Mouse (Mus musculus) neural tube, embryonic 13.5 days (tissue): Measurements from ENCODE around the gene Mfrp. TPM values are rescaled to one million over a fixed set of nuclear protein-coding genes. Genes with fewer than 3 reads are reported as not detected.

Experiments
- ATAC-seq: fragments of 200-750 bp; cut with Nextera tagmentation; 2 replicates; pipeline ENCODE4 v1.8.0; 2017; ENCODE audit warnings: low read depth, mild to moderate bottlenecking, moderate TSS enrichment, moderate library complexity
- H3K27ac ChIP-seq: fragments of 300-500 bp; sonication (generic); replicated peaks from 2 replicates; pipeline ENCODE4 v1.5.1; 2015; ENCODE audit warnings: moderate library complexity, mild to moderate bottlenecking, inconsistent platforms
- H3K27me3 ChIP-seq: fragments of 300-500 bp; sonication (generic); 2 replicates; pipeline ENCODE4 v1.6.1; 2015; ENCODE audit warnings: mild to moderate bottlenecking, inconsistent platforms
- H3K36me3 ChIP-seq: fragments of 300-500 bp; sonication (generic); 2 replicates; pipeline ENCODE4 v1.6.1; 2015; ENCODE audit warnings: mild to moderate bottlenecking, inconsistent platforms
- H3K4me1 ChIP-seq: fragments of 300-500 bp; sonication (generic); replicated peaks from 2 replicates; pipeline ENCODE4 v1.6.1; 2015; ENCODE audit warnings: inconsistent platforms
- H3K4me2 ChIP-seq: fragments of 300-500 bp; sonication (generic); 2 replicates; pipeline ENCODE4 v1.6.1; 2015; ENCODE audit warnings: inconsistent platforms, mild to moderate bottlenecking, moderate library complexity
- H3K4me3 ChIP-seq: fragments of 300-500 bp; sonication (generic); 2 replicates; pipeline ENCODE4 v1.5.1; 2015; ENCODE audit warnings: mild to moderate bottlenecking, inconsistent platforms
- H3K9ac ChIP-seq: fragments of 300-500 bp; sonication (generic); 2 replicates; pipeline ENCODE4 v1.6.1; 2015; ENCODE audit warnings: moderate library complexity, mild to moderate bottlenecking, inconsistent platforms
- H3K9me3 ChIP-seq: fragments of 300-500 bp; sonication (generic); 2 replicates; pipeline ENCODE4 v1.6.1; 2016; ENCODE audit warnings: inconsistent platforms
- WGBS: fragments of 180-500 bp; shearing (Covaris S2); methylation state at CpG from one replicate; pipeline ENCODE4 v1.1.7; 2015; 5-methylcytosine and 5-hydroxymethylcytosine counted together
- polyA plus RNA-seq: library from polyadenylated mRNA; unstranded; fragments of >200 nt; fragmentation: Nextera tagmentation; extraction: Ambion mirVana; gene quantifications from 2 replicates; pipeline ENCODE4 v1.2.1, GENCODE M21; 2015

The Mfrp gene
- not detected in 2 replicates for polyA plus RNA-seq

DNA sequence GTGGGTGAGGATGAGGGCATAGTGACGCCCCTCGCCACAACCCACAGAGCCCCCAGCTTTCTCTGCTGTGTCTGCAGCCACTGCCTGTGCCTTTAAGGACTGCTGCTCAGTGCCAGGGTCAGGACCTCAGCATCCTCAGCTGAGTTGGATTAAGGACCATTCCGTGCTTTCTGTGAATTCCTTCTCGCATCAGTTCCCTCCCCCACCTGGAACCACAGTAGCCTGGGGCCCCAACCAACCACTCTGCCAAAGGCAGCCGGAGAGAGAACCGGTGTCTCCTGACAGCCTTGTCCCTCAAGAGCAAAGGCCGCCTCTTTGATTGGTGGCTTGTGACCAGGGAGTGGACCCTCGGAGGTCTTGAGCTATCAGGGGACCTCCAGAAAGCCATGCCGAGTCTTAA, at the start of gene Mfrp:
Mfrp (plus strand) TSS at position 240 of the 400 bp plus-strand sequence.
- no peak for ATAC-seq
- Histone ChIP-seq H3K4me1 (peaks cover 11% of the 10 kb centered on the region), H3K27ac (no peak within 1 kb of the TSS), H3K9ac (no peak within 1 kb of the TSS), H3K27me3 (no peaks in the 10 kb centered on the region), H3K4me2 (no peak within 1 kb of the TSS), H3K9me3 (no peaks in the 10 kb centered on the region), H3K4me3 (no peak within 1 kb of the TSS), H3K36me3 (peaks cover 8% of the 10 kb centered on the region; the same call in 1 of the 2 replicates)
- WGBS: 75% methylated on average over 9 of the region's 9 CpGs

DNA sequence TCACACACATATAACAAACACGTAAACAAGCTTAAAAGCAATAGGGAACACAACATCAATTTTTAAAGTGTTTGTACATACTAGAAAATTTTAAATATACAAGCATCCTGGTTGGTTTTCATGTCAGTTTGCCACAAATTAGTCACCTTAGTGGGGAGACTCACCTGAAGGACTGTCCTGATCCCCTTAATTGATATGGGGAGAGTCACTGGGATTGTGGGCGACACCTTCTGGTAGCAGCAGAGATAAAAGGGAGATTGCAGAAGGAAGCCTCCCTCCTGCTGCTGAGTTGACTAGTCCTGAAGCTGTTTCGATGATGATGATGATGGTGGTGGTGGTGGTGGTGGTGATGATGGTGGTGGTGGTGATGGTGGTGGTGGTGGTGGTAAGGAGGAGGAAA, 48.7 kb upstream of the Mfrp start:
- Histone ChIP-seq H3K9me3 (no peaks in the 10 kb centered on the region), H3K27ac (no peak overlapping the region), H3K9ac (no peak overlapping the region), H3K4me3 (no peak overlapping the region), H3K4me1 (no peaks in the 10 kb centered on the region), H3K27me3 (no peaks in the 10 kb centered on the region), H3K4me2 (no peak overlapping the region), H3K36me3 (no peaks in the 10 kb centered on the region)
- no peak for ATAC-seq
- 63% methylated on average over 3 of the region's 3 CpGs for WGBS

GRCm38 (mm10) chr9:44053936-44054335, 47.6 kb upstream of the Mfrp start:
- Histone ChIP-seq H3K4me2 (no peak overlapping the region), H3K4me1 (no peaks in the 10 kb centered on the region), H3K27me3 (no peaks in the 10 kb centered on the region), H3K4me3 (no peak overlapping the region), H3K27ac (no peak overlapping the region), H3K9ac (no peak overlapping the region), H3K9me3 (no peaks in the 10 kb centered on the region), H3K36me3 (no peaks in the 10 kb centered on the region)
- WGBS: 74% methylated on average over 1 of the region's 1 CpGs
- ATAC-seq: no peak

DNA sequence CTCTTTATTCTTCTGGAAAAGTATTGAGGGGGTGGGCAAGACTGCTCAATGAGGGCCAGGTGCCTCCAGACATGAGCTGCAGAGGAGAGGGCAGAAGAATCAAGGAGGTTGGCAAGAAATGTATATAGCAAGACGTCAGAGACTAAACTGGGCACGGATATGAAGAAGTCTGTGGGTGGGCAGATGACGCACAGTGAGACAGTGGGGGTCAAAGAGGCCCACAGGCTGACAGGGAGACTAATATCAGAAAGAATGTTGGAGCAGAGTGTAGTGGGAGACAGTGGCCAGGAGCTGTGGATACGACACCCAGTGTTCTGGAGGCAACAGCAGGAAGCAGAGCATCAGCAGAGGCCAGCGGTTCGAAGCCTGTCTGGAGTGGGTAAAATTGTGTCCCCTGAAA, 42.9 kb upstream of the Mfrp start:
- H3K9me3 ChIP-seq: no peaks in the 10 kb centered on the region
- 90% methylated on average over 6 of the region's 6 CpGs for WGBS

GRCm38 (mm10) chr9:44065177-44065576, 36.4 kb upstream of the Mfrp start:
- Histone ChIP-seq H3K9ac (no peak overlapping the region), H3K9me3 (no peaks in the 10 kb centered on the region), H3K4me3 (no peak overlapping the region), H3K27ac (no peak overlapping the region), H3K4me1 (peaks cover 21% of the 10 kb centered on the region), H3K36me3 (no peaks in the 10 kb centered on the region), H3K27me3 (peaks cover 7% of the 10 kb centered on the region), H3K4me2 (no peak overlapping the region)
- WGBS: 37% methylated on average over 1 of the region's 1 CpGs
- no peak for ATAC-seq

More for the DNA sequence above, 42.9 kb upstream of the Mfrp start:
- Histone ChIP-seq H3K27ac (no peak overlapping the region), H3K4me1 (no peaks in the 10 kb centered on the region), H3K9ac (no peak overlapping the region), H3K4me3 (no peak overlapping the region), H3K36me3 (no peaks in the 10 kb centered on the region), H3K27me3 (0 out of 2 replicates have a peak, but pooled peaks cover 3% of the 10 kb centered on the region), H3K4me2 (no peak overlapping the region)
- ATAC-seq: no peak

GRCm38 (mm10) chr9:44066785-44067225, 34.7 kb upstream of the Mfrp start, which contains the start of gene Usp2:
Usp2 (plus strand) TSS chr9:44067021.
- Histone ChIP-seq H3K9me3 (no peaks in the 10 kb centered on the region), H3K27me3 (peaks cover 7% of the 10 kb centered on the region), H3K4me3 (peak within 1 kb of the TSS; percentile 52), H3K4me1 (peaks cover 35% of the 10 kb centered on the region), H3K36me3 (no peaks in the 10 kb centered on the region), H3K9ac (peak within 1 kb of the TSS; percentile 73), H3K27ac (0 out of 2 replicates have a peak within 1 kb of the TSS, but pooled peaks have one; percentile 23), H3K4me2 (peak within 1 kb of the TSS; percentile 88)
- ATAC-seq: peak; percentile 98
- under 1% methylated on average over 38 of the region's 38 CpGs for WGBS

GRCm38 (mm10) chr9:44067241-44067959, 34.1 kb upstream of the Mfrp start:
- peak; percentile 65; the same call in 1 of the 2 replicates for ATAC-seq
- 7% methylated on average over 15 of the region's 15 CpGs for WGBS
- Histone ChIP-seq H3K36me3 (no peaks in the 10 kb centered on the region), H3K27me3 (peaks cover 7% of the 10 kb centered on the region), H3K4me1 (peaks cover 41% of the 10 kb centered on the region), H3K27ac (0 out of 2 replicates have a peak overlapping the region, but pooled peaks have one; percentile 23), H3K9me3 (no peaks in the 10 kb centered on the region), H3K9ac (peak overlapping the region; percentile 73), H3K4me2 (peak overlapping the region; percentile 88), H3K4me3 (peak overlapping the region; percentile 52)

GRCm38 (mm10) chr9:44067960-44068330, 33.6 kb upstream of the Mfrp start:
- H3K4me2 ChIP-seq: peak overlapping the region; percentile 88

GRCm38 (mm10) chr9:44069252-44069651, 32.3 kb upstream of the Mfrp start:
- no peak overlapping the region for H3K4me2 ChIP-seq
- H3K4me3 ChIP-seq: no peak overlapping the region
- H3K9me3 ChIP-seq: no peaks in the 10 kb centered on the region
- H3K27me3 ChIP-seq: peaks cover 4% of the 10 kb centered on the region
- H3K9ac ChIP-seq: no peak overlapping the region
- no peak for ATAC-seq
- H3K36me3 ChIP-seq: no peaks in the 10 kb centered on the region
- no peak overlapping the region for H3K27ac ChIP-seq
- H3K4me1 ChIP-seq: peaks cover 52% of the 10 kb centered on the region
- 43% methylated on average over 7 of the region's 7 CpGs for WGBS

More at GRCm38 (mm10) chr9:44067960-44068330, 33.6 kb upstream of the Mfrp start:
- peaks cover 7% of the 10 kb centered on the region for H3K27me3 ChIP-seq
- H3K9ac ChIP-seq: no peak overlapping the region
- no peaks in the 10 kb centered on the region for H3K9me3 ChIP-seq
- H3K4me3 ChIP-seq: no peak overlapping the region
- WGBS: 77% methylated on average over 6 of the region's 6 CpGs
- H3K4me1 ChIP-seq: peaks cover 47% of the 10 kb centered on the region
- no peaks in the 10 kb centered on the region for H3K36me3 ChIP-seq
- no peak for ATAC-seq
- H3K27ac ChIP-seq: no peak overlapping the region

- peaks cover 4% of the 10 kb centered on the region for H3K27me3 ChIP-seq
- WGBS: 70% methylated on average over 14 of the region's 14 CpGs
- ATAC-seq: no peak
- H3K4me3 ChIP-seq: no peak overlapping the region
- peak overlapping the region; percentile 7; the same call in 1 of the 2 replicates for H3K4me2 ChIP-seq
- H3K27ac ChIP-seq: no peak overlapping the region
- peaks cover 52% of the 10 kb centered on the region for H3K4me1 ChIP-seq
- peak overlapping the region; percentile 52; the same call in 1 of the 2 replicates for H3K9ac ChIP-seq
- no peaks in the 10 kb centered on the region for H3K9me3 ChIP-seq
- H3K36me3 ChIP-seq: no peaks in the 10 kb centered on the region
Observed at GRCm38 (mm10) chr9:44070113-44070843, 31.3 kb upstream of the Mfrp start.

DNA sequence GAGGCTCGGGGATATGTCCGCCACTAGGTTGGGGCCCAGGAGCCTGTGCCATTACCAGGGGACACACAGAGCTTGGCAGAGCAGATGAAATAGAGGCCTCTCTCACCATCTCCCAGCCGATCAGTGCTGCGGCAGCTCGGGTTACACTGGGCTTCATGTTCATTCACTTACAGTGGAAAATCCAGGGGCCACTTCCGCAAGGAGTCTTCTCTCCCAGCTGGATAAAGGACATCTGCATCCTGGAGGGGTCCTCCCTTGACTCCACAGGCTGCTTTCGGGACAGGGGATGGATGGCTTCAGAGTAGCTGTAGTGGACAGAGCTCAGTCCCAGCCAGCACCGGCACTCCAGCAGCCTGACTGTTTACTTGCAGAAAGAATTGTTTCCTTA, 30.7 kb upstream of the Mfrp start:
- peaks cover 4% of the 10 kb centered on the region for H3K27me3 ChIP-seq
- no peaks in the 10 kb centered on the region for H3K9me3 ChIP-seq
- WGBS: 41% methylated on average over 8 of the region's 8 CpGs
- H3K9ac ChIP-seq: peak overlapping the region; percentile 52; the same call in 1 of the 2 replicates
- no peak for ATAC-seq
- H3K27ac ChIP-seq: no peak overlapping the region; the same call in 1 of the 2 replicates
- H3K4me3 ChIP-seq: no peak overlapping the region
- H3K4me2 ChIP-seq: peak overlapping the region; percentile 7; the same call in 1 of the 2 replicates
- peaks cover 56% of the 10 kb centered on the region for H3K4me1 ChIP-seq
- H3K36me3 ChIP-seq: no peaks in the 10 kb centered on the region
